Mouse (Mus musculus): ENCODE data around the gene Olfr1264.

GRCm38 (mm10) chr2:90011831-90012230, 13.5 kb downstream of the Olfr1264 start, which contains the start of gene Olfr1263:
- TF ChIP-seq GATA1 (IDR thresholded peaks at IDR 0.05; ENCODE audit: borderline replicate concordance, low read length) (no peak), FLI1 (IDR thresholded peaks at IDR 0.05; ENCODE audit: low read length) (no peak)
